Mouse (Mus musculus) midbrain, postnatal 0 days (tissue): ENCODE measurements around the gene Tbxa2r. TPM values are rescaled to one million over a fixed set of nuclear protein-coding genes. Genes with fewer than 3 reads are reported as not detected.

Experiments
- ATAC-seq: fragments of 200-750 bp; cut with Nextera tagmentation; 2 replicates; pipeline ENCODE4 v1.8.0; 2017; ENCODE audit warnings: moderate number of reproducible peaks, mild to moderate bottlenecking, moderate TSS enrichment, moderate library complexity; ENCODE audit not compliant: low FRiP score
- DNase-seq: peaks from one replicate; pipeline ENCODE4 v3.0.0-alpha.2; 2015; ENCODE audit warnings: low spot score
- H3K27ac ChIP-seq: fragments of 300-500 bp; sonication (generic); 2 replicates; pipeline ENCODE4 v1.5.1; 2014; ENCODE audit warnings: low read depth, mild to moderate bottlenecking, low read length, mixed read lengths
- H3K27me3 ChIP-seq: fragments of 300-500 bp; sonication (generic); 2 replicates; pipeline ENCODE4 v1.6.1; 2014; ENCODE audit warnings: low read length, control low read depth, mixed read lengths; ENCODE audit not compliant: insufficient read depth
- H3K36me3 ChIP-seq: fragments of 300-500 bp; sonication (generic); 2 replicates; pipeline ENCODE4 v1.6.1; 2014; ENCODE audit warnings: low read length, control low read depth, mixed read lengths; ENCODE audit not compliant: insufficient read depth
- H3K4me1 ChIP-seq: fragments of 300-500 bp; sonication (generic); 2 replicates; pipeline ENCODE4 v1.6.1; 2014; ENCODE audit warnings: mild to moderate bottlenecking, control low read depth, antibody characterized with exemption, low read length, mixed read lengths; ENCODE audit not compliant: insufficient read depth
- H3K4me2 ChIP-seq: fragments of 300-500 bp; sonication (generic); 2 replicates; pipeline ENCODE4 v1.6.1; 2014; ENCODE audit warnings: low read depth, mild to moderate bottlenecking, low read length, mixed read lengths; ENCODE audit not compliant: poor library complexity, severe bottlenecking
- H3K4me3 ChIP-seq: fragments of 300-500 bp; sonication (generic); 2 replicates; pipeline ENCODE4 v1.5.1; 2014; ENCODE audit warnings: low read depth, mild to moderate bottlenecking, low read length, moderate library complexity
- H3K9ac ChIP-seq: fragments of 300-500 bp; sonication (generic); replicated peaks from 2 replicates; pipeline ENCODE4 v1.6.1; 2014; ENCODE audit warnings: mild to moderate bottlenecking, low read length, moderate library complexity, mixed read lengths; ENCODE audit not compliant: poor library complexity, severe bottlenecking
- H3K9me3 ChIP-seq: fragments of 300-500 bp; sonication (generic); 2 replicates; pipeline ENCODE4 v1.6.1; 2016; ENCODE audit warnings: low read length, control low read depth
- CTCF ChIP-seq: IDR thresholded peaks from 2 replicates; pipeline ENCODE4 v1.5.1; 2016; ENCODE audit warnings: antibody characterized with exemption, mild to moderate bottlenecking
- WGBS: fragments of 180-500 bp; shearing (Covaris S2); extraction: QIAGEN DNeasy Blood & Tissue Kit; methylation state at CpG from one replicate; pipeline ENCODE4 v1.1.7; 2014; 5-methylcytosine and 5-hydroxymethylcytosine counted together
- polyA plus RNA-seq: library from polyadenylated mRNA; unstranded; fragments of >200 nt; fragmentation: Nextera tagmentation; extraction: Ambion mirVana; gene quantifications from 2 replicates; pipeline ENCODE4 v1.2.1, GENCODE M21; 2015
- total RNA-seq: library from RNA; depleted of rRNA; stranded (reverse); fragments of >200 nt; gene quantifications from 2 replicates; pipeline ENCODE4 v1.2.3, GENCODE M21; 2014

Tbxa2r gene
- total and polyA plus RNA-seq, 2 experiments from 2014 or later: 3.8 to 7.0 TPM

DNA sequence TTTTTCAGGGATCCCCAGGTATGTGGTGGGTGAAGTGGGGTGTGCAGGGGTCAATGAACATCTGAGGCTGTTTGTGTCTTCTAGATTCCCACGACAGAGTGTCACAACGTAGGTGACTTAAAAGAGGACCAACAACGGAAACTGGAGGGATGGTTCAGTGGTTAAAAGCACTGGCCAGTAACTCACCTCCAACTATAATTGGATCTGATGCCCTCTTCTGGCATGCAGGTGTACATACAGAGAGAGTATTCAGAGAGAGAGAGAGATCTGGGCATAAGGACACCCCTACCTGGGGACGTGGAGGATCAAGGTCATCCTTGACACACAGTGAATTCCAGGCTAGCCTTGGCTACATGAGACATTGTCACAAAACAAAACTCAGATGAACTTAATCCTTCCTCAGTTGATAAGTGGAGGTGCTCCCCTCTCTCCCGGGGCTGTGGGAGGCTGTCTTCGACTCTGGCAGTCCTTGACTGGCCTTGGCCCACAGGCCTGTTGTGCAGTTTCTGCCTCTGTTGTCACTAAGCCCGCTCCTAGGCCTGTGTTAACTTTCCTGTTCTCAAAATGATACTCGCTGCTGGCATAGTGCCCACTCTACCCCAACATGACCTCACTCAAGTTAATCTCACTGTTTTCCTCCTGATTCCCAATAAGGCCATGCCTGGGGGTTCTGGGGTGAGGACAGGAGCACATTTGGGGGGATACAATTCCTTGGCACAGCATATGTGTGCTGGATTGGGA, 16.1 kb downstream of the Tbxa2r start:
- WGBS: 51% methylated on average over 8 of the region's 8 CpGs

DNA sequence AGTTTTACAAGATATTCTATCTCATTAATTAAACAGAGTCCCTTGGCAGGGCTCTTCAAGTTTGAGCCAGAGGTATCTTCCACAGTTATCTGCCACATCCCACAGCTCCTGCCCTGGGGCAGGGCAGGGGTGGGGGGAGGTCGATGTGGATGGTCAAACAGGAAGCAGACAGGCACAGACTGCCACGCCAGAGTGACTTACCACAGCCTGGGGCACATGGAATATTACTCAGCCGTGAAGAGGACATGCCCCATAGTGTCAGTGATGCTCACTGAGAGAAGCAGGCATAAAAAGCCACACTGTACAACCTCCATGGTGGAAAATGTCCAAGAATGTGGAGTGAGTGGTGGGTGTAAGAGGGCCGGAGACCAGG, 16.6 kb downstream of the Tbxa2r start:
- Histone ChIP-seq H3K4me1 (peaks cover 4% of the 10 kb centered on the region; the same call in 1 of the 2 replicates), H3K27me3 (peaks cover 32% of the 10 kb centered on the region)

More for the DNA sequence above, 16.1 kb downstream of the Tbxa2r start:
- H3K4me1 ChIP-seq: no peaks in the 10 kb centered on the region
- peaks cover 32% of the 10 kb centered on the region for H3K27me3 ChIP-seq
- no peak overlapping the region for H3K4me3 ChIP-seq
- H3K36me3 ChIP-seq: no peaks in the 10 kb centered on the region
- H3K9me3 ChIP-seq: no peaks in the 10 kb centered on the region
- H3K4me2 ChIP-seq: no peak overlapping the region
- H3K9ac ChIP-seq: no peak overlapping the region
- no peak overlapping the region for H3K27ac ChIP-seq
- peak; percentile 55 for TF ChIP-seq CTCF
- DNase-seq (no peak), ATAC-seq (no peak)

DNA sequence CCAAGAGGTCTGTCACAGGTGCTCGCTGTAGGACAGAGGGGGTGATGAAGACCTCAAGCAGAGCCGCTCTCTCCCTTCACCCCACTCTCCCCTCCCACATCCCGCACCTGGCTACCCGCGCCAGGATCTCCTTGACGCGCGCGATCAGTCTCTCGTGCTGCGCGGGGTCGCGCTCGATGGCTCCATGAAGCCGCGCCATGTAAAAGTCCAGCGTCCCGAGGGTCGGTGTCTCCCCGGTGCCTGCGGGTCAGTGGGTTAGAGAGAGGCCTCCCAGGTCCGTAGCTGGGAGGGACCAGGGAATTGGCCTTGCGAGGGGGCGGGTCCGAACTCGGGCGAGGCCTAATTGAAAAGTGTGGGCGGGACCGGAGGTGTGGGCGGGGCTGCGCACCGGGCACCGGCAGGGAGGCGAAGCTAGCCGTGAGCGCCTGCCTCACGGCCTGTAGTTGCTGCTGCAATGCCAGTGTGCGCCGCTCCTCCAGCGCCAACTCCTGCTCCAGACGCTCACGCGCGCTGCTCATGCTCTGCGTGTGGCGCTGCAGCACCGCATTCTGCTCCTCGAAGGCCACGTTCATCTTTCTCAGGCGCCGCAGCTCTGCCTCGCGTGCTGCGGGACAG, 18.0 kb downstream of the Tbxa2r start:
- peak; percentile 63 for TF ChIP-seq CTCF
- ATAC-seq (0 out of 2 replicates have a peak, but pooled peaks have one; percentile 22), DNase-seq (peak; percentile 85)
- Histone ChIP-seq H3K4me1 (peaks cover 4% of the 10 kb centered on the region; the same call in 1 of the 2 replicates), H3K4me3 (peak overlapping the region; percentile 33), H3K4me2 (peak overlapping the region; percentile 60), H3K36me3 (no peaks in the 10 kb centered on the region), H3K9ac (0 out of 2 replicates have a peak overlapping the region, but pooled peaks have one; percentile 42), H3K9me3 (no peaks in the 10 kb centered on the region), H3K27me3 (peaks cover 28% of the 10 kb centered on the region), H3K27ac (no peak overlapping the region)
- 12% methylated on average over 52 of the region's 55 CpGs for WGBS

More for the DNA sequence above, 16.6 kb downstream of the Tbxa2r start:
- DNase-seq: no peak
- no peak overlapping the region for H3K4me3 ChIP-seq
- H3K9me3 ChIP-seq: no peaks in the 10 kb centered on the region
- H3K4me2 ChIP-seq: no peak overlapping the region
- WGBS: 88% methylated on average over 4 of the region's 4 CpGs
- no peak overlapping the region for H3K9ac ChIP-seq
- no peaks in the 10 kb centered on the region for H3K36me3 ChIP-seq
- TF ChIP-seq CTCF: no peak
- no peak overlapping the region for H3K27ac ChIP-seq
- no peak for ATAC-seq

DNA sequence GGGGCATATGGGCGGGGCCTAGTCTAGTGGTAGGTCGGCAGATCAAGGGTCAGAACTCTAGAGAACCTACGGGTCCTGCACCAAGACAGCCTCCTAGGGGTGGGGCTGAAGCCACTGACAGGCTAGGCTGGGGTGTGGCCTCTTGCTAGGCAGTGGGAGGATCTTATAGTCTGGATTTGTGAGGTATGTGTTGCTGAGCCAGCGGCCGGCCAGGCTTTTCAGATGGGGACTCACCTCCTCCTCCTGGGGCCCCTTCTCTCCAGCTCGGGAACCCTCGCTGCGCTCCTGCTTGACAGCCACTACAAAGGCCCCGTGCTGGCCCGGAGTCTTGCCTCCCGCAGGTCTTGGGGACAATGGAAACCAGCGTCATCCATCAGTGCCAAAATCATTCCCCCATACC, 20.6 kb downstream of the Tbxa2r start:
- no peak for TF ChIP-seq CTCF
- Histone ChIP-seq H3K4me3 (peak overlapping the region; percentile 52; the same call in 1 of the 2 replicates), H3K36me3 (no peaks in the 10 kb centered on the region), H3K4me1 (peaks cover 4% of the 10 kb centered on the region; the same call in 1 of the 2 replicates), H3K9me3 (no peaks in the 10 kb centered on the region), H3K9ac (no peak overlapping the region), H3K27me3 (peaks cover 9% of the 10 kb centered on the region; the same call in 1 of the 2 replicates), H3K27ac (no peak overlapping the region), H3K4me2 (peak overlapping the region; percentile 88)
- ATAC-seq (no peak), DNase-seq (no peak)
- 3% methylated on average over 11 of the region's 12 CpGs for WGBS

DNA sequence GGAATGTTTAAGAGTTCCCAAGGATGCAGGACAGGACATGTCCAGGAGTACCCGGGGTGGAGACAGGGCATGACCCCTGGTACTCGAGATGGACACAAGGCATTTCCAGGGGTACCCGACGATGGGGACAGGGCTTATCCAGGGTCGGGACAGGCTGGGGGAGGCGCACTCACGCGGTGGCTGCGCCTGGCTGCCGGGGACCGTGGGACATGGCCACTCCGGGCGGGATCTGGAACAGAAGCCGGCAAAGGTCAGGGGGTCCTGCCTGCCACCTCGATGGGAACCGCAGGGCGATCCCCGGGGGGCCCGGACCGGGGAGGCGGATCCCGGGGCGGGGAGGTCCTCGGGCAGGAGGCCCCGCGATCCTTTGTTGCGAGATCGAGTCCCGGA, 21.4 kb downstream of the Tbxa2r start:
- Histone ChIP-seq H3K4me2 (peak overlapping the region; percentile 88), H3K9ac (no peak overlapping the region), H3K4me1 (peaks cover 4% of the 10 kb centered on the region; the same call in 1 of the 2 replicates), H3K9me3 (no peaks in the 10 kb centered on the region), H3K36me3 (no peaks in the 10 kb centered on the region), H3K27ac (no peak overlapping the region), H3K4me3 (peak overlapping the region; percentile 52), H3K27me3 (0 out of 2 replicates have a peak, but pooled peaks cover 2% of the 10 kb centered on the region)
- WGBS: under 1% methylated on average over 26 of the region's 29 CpGs
- ATAC-seq: no peak
- no peak for DNase-seq
- TF ChIP-seq CTCF: no peak
